Mouse (Mus musculus) heart, embryonic 12.5 days (tissue): ENCODE results near the gene Cryl1. TPM values are rescaled to one million over a fixed set of nuclear protein-coding genes. Genes with fewer than 3 reads are reported as not detected.

ENCODE experiments used
- ATAC-seq: fragments of 200-750 bp; cut with Nextera tagmentation; 2 replicates; pipeline ENCODE4 v1.8.0; 2017; ENCODE audit warnings: moderate TSS enrichment, moderate library complexity; ENCODE audit not compliant: insufficient number of reproducible peaks, low FRiP score
- H3K27ac ChIP-seq: fragments of 300-500 bp; sonication (generic); 2 replicates; pipeline ENCODE4 v1.5.1; 2016; ENCODE audit warnings: mild to moderate bottlenecking, moderate library complexity; ENCODE audit not compliant: poor library complexity, severe bottlenecking
- H3K27me3 ChIP-seq: fragments of 300-500 bp; sonication (generic); replicated peaks from 2 replicates; pipeline ENCODE4 v1.6.1; 2016; ENCODE audit warnings: mild to moderate bottlenecking, moderate library complexity
- H3K36me3 ChIP-seq: fragments of 300-500 bp; sonication (generic); 2 replicates; pipeline ENCODE4 v1.6.1; 2016; ENCODE audit warnings: mild to moderate bottlenecking, moderate library complexity
- H3K4me1 ChIP-seq: fragments of 300-500 bp; sonication (generic); replicated peaks from 2 replicates; pipeline ENCODE4 v1.6.1; 2016; ENCODE audit warnings: mild to moderate bottlenecking
- H3K4me2 ChIP-seq: fragments of 300-500 bp; sonication (generic); 2 replicates; pipeline ENCODE4 v1.6.1; 2016; ENCODE audit warnings: mild to moderate bottlenecking, moderate library complexity
- H3K4me3 ChIP-seq: fragments of 300-500 bp; sonication (generic); 2 replicates; pipeline ENCODE4 v1.5.1; 2016; ENCODE audit warnings: mild to moderate bottlenecking
- H3K9ac ChIP-seq: fragments of 300-500 bp; sonication (generic); 2 replicates; pipeline ENCODE4 v1.6.1; 2016; ENCODE audit warnings: mild to moderate bottlenecking, moderate library complexity
- H3K9me3 ChIP-seq: fragments of 300-500 bp; sonication (generic); replicated peaks from 2 replicates; pipeline ENCODE4 v1.6.1; 2016; ENCODE audit warnings: mild to moderate bottlenecking, moderate library complexity
- WGBS: fragments of 180-500 bp; shearing (Covaris S2); methylation state at CpG from one replicate; pipeline ENCODE4 v1.1.7; 2016; 5-methylcytosine and 5-hydroxymethylcytosine counted together
- polyA plus RNA-seq: library from polyadenylated mRNA; unstranded; fragments of >200 nt; fragmentation: Nextera tagmentation; extraction: Ambion mirVana; gene quantifications from 2 replicates; pipeline ENCODE4 v1.2.1, GENCODE M21; 2016

Gene Cryl1
- polyA plus RNA-seq, 1 experiment from 2014 or later = 12.1 TPM

DNA sequence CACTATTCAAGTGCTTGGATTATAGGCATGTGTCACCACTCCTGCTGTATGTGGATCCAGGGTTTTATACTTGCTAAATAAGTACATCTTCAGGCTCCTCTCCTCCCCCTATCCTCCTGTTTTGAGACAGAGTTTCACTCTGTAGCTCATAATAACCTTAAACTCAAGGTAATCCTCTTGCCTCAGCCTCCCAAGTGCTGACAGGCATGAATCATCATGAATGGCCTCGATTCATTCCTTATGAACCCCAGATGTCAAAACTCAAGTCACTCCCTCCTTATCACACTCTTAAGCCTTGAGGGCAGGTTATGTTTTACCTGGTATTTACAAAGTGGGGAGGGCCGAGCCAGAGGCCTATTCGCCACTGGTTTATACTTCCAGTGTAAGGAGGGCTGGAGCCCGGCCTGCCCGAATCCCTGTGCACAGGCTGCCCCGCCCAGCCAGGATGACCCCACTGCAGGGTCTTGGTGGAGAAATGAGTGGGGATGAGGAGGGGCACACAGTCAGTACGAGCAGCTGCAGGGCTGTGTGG lies 121.8 kb downstream of the Cryl1 start:
- H3K9me3 ChIP-seq = no peaks in the 10 kb centered on the region
- H3K4me1 ChIP-seq = peaks cover 7% of the 10 kb centered on the region
- H3K27ac ChIP-seq = no peak overlapping the region
- ATAC-seq = no peak
- no peaks in the 10 kb centered on the region for H3K36me3 ChIP-seq
- H3K27me3 ChIP-seq = no peaks in the 10 kb centered on the region
- no peak overlapping the region for H3K9ac ChIP-seq
- 67% methylated on average over 7 of the region's 7 CpGs for WGBS
- no peak overlapping the region for H3K4me2 ChIP-seq
- no peak overlapping the region for H3K4me3 ChIP-seq

- H3K4me1 ChIP-seq = peaks cover 7% of the 10 kb centered on the region
- H3K4me3 ChIP-seq = no peak overlapping the region
- no peak for ATAC-seq
- no peak overlapping the region for H3K27ac ChIP-seq
- 65% methylated on average over 1 of the region's 1 CpGs for WGBS
- 0 out of 2 replicates have a peak, but pooled peaks cover 2% of the 10 kb centered on the region for H3K27me3 ChIP-seq
- no peaks in the 10 kb centered on the region for H3K36me3 ChIP-seq
- H3K9ac ChIP-seq = no peak overlapping the region
- no peak overlapping the region for H3K4me2 ChIP-seq
- no peaks in the 10 kb centered on the region for H3K9me3 ChIP-seq
Measured at GRCm38 (mm10) chr14:57272341-57272740, 126.0 kb downstream of the Cryl1 start.

DNA sequence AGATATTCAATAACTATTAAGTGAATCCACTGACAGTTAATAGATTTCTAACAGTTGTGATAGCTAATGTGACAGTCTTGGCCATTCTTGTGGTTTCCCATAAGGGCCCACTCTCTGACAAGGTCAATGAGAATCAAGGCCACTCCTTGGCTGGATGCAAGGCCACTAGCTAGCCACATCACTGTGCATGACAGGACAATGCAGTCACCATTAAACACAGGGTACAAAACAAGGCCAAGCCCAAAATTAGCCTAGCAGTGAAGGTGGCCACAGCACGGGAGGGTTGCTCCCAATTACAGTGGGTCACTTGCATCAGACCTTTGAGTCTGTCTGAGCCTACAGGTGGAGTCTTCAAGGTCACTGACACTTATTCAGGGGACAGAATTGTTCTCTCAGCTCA lies 126.5 kb downstream of the Cryl1 start:
- Histone ChIP-seq H3K9me3 (no peaks in the 10 kb centered on the region), H3K9ac (no peak overlapping the region), H3K4me1 (peaks cover 7% of the 10 kb centered on the region), H3K36me3 (no peaks in the 10 kb centered on the region), H3K27me3 (0 out of 2 replicates have a peak, but pooled peaks cover 2% of the 10 kb centered on the region), H3K4me2 (no peak overlapping the region), H3K27ac (no peak overlapping the region), H3K4me3 (no peak overlapping the region)
- WGBS = 59% methylated on average over 1 of the region's 1 CpGs
- no peak for ATAC-seq

DNA sequence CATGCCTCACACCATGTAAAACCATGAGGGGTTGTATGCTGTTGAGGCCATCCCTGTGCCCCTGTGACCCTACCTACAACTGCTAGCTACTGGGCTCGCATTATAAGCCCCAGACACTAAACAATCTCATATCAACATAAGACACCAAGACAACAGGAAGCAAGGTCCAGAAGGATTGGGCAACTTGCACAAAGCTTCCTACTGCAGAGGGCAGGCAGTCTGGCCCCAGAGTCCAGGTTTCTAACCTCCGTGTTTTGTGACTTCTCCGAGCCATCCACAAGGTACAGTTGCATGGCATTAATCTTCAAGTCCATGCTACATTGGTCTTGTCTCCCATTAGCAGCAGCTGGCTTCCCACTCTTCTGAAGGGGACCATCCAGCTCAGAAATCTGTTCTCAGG lies 129.4 kb downstream of the Cryl1 start:
- Histone ChIP-seq H3K4me1 (peaks cover 3% of the 10 kb centered on the region), H3K9ac (no peak overlapping the region), H3K27me3 (0 out of 2 replicates have a peak, but pooled peaks cover 2% of the 10 kb centered on the region), H3K4me3 (no peak overlapping the region), H3K36me3 (no peaks in the 10 kb centered on the region), H3K9me3 (no peaks in the 10 kb centered on the region), H3K27ac (no peak overlapping the region), H3K4me2 (no peak overlapping the region)
- ATAC-seq = no peak
- 77% methylated on average over 3 of the region's 3 CpGs for WGBS

DNA sequence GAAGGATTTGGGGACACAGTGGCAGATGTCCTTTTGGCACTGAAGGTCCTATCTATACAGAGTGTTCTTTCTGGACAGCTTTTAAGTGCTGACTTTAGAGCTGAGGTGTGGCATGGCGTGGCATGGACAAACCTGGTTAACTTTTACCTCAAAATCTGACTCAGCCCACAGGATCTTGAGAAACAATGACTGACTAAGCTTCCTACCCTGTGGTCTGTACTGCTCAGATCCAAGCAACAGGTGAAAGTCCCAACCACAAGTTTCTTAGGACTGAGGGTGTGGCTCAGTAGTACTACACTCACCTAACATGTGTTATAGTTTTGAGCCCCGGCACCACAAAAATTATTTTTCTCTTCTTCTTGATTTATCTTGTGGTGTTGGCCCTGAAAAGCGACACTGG lies 130.0 kb downstream of the Cryl1 start:
- H3K4me3 ChIP-seq = no peak overlapping the region
- H3K9ac ChIP-seq = no peak overlapping the region
- H3K4me2 ChIP-seq = no peak overlapping the region
- no peaks in the 10 kb centered on the region for H3K36me3 ChIP-seq
- no peaks in the 10 kb centered on the region for H3K9me3 ChIP-seq
- ATAC-seq = no peak
- 82% methylated on average over 3 of the region's 3 CpGs for WGBS
- H3K4me1 ChIP-seq = no peaks in the 10 kb centered on the region
- no peak overlapping the region for H3K27ac ChIP-seq
- 0 out of 2 replicates have a peak, but pooled peaks cover 2% of the 10 kb centered on the region for H3K27me3 ChIP-seq

DNA sequence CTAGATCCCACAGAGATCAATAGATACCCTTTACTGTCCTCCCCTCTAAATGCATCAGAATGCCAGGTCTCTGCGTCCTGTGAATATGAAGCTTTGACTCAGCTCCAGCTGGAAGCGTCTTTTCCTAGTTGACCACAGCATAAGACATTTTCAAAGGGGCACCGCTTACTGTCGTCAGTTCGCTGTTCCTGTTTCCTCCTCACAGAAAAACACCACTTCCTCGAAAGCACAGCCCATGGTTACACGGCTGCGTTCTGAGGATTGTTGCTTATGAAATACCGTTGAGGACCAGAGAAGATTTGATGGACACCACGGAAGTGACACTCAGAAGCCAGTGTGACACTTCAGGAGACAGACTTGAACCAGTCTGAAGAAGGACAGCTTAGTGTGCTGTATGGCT lies 134.4 kb downstream of the Cryl1 start:
- 66% methylated on average over 10 of the region's 10 CpGs for WGBS
- ATAC-seq = no peak
- no peak overlapping the region for H3K9ac ChIP-seq
- no peaks in the 10 kb centered on the region for H3K4me1 ChIP-seq
- H3K36me3 ChIP-seq = no peaks in the 10 kb centered on the region
- no peak overlapping the region for H3K4me3 ChIP-seq
- H3K27ac ChIP-seq = no peak overlapping the region
- no peaks in the 10 kb centered on the region for H3K27me3 ChIP-seq
- H3K4me2 ChIP-seq = no peak overlapping the region
- no peaks in the 10 kb centered on the region for H3K9me3 ChIP-seq

DNA sequence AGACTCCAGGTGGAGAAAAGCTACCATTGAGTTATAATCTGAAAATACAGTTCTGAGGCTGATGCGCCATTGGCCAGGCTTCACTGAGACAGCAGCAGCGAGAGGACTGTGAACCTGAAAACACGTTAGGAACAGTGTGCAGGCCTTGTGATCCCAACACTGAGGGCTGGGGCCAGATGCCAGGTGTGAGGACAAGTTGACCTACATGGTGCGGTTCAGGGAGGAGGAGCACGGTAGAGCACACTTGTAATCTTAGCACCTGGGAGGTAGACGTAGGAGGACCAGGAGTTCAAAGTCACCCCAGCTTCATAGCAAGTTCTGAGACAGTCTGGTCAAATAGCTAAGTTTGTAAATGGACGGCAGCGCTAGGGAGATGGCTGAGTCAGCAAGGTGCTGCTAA lies 139.0 kb downstream of the Cryl1 start:
- Histone ChIP-seq H3K27me3 (no peaks in the 10 kb centered on the region), H3K36me3 (no peaks in the 10 kb centered on the region), H3K4me1 (no peaks in the 10 kb centered on the region), H3K27ac (no peak overlapping the region), H3K4me2 (no peak overlapping the region), H3K4me3 (no peak overlapping the region), H3K9ac (no peak overlapping the region), H3K9me3 (peaks cover 6% of the 10 kb centered on the region; the same call in 1 of the 2 replicates)
- WGBS = 78% methylated on average over 8 of the region's 8 CpGs
- ATAC-seq = no peak

- Histone ChIP-seq H3K4me1 (no peaks in the 10 kb centered on the region), H3K9ac (no peak overlapping the region), H3K9me3 (no peaks in the 10 kb centered on the region), H3K4me2 (no peak overlapping the region), H3K4me3 (no peak overlapping the region), H3K36me3 (no peaks in the 10 kb centered on the region), H3K27me3 (peaks cover 16% of the 10 kb centered on the region; the same call in 1 of the 2 replicates), H3K27ac (no peak overlapping the region)
- ATAC-seq = no peak
- 74% methylated on average over 3 of the region's 3 CpGs for WGBS
Measured at GRCm38 (mm10) chr14:57248661-57249060, 149.7 kb downstream of the Cryl1 start.

DNA sequence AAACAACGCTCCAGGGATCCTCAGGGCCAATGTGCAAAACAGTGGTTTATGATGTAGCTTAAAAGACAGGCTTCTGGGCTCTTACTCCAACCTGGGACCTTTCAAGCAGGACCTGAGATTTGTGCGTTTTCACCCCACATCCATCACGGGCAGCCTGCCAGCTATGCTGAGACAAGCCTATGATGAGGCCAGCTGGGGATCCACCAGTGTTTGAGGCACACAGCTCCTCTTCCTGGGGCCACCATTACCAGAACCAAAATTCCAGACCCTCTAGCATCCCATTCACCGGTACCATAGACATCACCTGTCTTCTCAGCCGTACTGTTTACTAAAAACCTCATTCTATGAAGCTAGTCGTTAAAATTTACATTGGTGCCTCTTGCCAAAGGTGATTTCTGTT lies 151.8 kb downstream of the Cryl1 start:
- no peaks in the 10 kb centered on the region for H3K36me3 ChIP-seq
- H3K9me3 ChIP-seq = no peaks in the 10 kb centered on the region
- H3K27ac ChIP-seq = no peak overlapping the region
- no peak overlapping the region for H3K9ac ChIP-seq
- no peak for ATAC-seq
- H3K27me3 ChIP-seq = peaks cover 21% of the 10 kb centered on the region; the same call in 1 of the 2 replicates
- H3K4me2 ChIP-seq = no peak overlapping the region
- 69% methylated on average over 6 of the region's 6 CpGs for WGBS
- no peak overlapping the region for H3K4me3 ChIP-seq
- H3K4me1 ChIP-seq = no peaks in the 10 kb centered on the region

DNA sequence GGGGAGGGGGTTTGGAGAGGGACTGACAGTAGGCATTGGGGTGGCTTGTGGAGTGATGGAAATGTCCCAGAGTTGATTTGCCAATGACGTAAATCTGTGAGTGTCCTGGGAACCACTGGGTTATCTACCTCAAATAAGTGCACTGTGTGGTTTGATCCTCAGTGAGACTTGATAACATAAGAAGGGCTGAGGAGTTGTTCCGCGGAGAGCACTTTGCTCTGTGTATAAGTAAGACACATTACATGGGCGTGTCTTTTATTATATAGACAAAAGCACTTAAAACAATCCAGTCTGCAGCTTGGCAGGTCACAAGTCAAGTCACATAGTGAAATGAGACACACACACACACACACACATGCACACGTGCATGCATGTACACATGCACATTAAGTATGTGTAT lies 155.4 kb downstream of the Cryl1 start:
- Histone ChIP-seq H3K4me1 (no peaks in the 10 kb centered on the region), H3K9ac (no peak overlapping the region)
- 65% methylated on average over 5 of the region's 5 CpGs for WGBS

DNA sequence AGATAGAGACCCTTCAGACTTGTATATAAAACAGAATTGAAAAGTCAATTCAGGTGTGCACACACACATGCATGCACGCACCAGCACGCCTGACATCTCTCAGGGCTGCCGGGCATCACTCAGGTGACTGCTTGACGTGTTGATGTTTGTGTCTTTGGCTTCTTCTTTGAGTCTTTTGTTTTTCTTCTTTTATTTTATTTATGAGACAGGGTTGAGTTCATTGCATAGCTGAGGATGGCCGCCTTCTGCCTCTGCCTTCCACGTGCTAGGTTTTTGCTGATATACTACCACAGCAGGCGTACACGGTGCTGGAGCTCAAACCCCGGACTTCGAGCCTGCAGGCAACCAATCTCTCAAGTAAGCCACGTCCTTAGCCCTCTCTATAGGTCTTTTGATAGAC lies 163.1 kb downstream of the Cryl1 start:
- 75% methylated on average over 11 of the region's 11 CpGs for WGBS
- Histone ChIP-seq H3K27ac (no peak overlapping the region), H3K9ac (no peak overlapping the region), H3K9me3 (no peaks in the 10 kb centered on the region), H3K4me1 (peaks cover 7% of the 10 kb centered on the region), H3K4me2 (no peak overlapping the region), H3K36me3 (no peaks in the 10 kb centered on the region), H3K27me3 (no peaks in the 10 kb centered on the region), H3K4me3 (no peak overlapping the region)
- ATAC-seq = no peak

More for the DNA sequence above, 155.4 kb downstream of the Cryl1 start:
- Histone ChIP-seq H3K4me2 (no peak overlapping the region), H3K9me3 (no peaks in the 10 kb centered on the region), H3K27me3 (peaks cover 12% of the 10 kb centered on the region; the same call in 1 of the 2 replicates), H3K27ac (no peak overlapping the region), H3K4me3 (no peak overlapping the region), H3K36me3 (no peaks in the 10 kb centered on the region)
- ATAC-seq = no peak

DNA sequence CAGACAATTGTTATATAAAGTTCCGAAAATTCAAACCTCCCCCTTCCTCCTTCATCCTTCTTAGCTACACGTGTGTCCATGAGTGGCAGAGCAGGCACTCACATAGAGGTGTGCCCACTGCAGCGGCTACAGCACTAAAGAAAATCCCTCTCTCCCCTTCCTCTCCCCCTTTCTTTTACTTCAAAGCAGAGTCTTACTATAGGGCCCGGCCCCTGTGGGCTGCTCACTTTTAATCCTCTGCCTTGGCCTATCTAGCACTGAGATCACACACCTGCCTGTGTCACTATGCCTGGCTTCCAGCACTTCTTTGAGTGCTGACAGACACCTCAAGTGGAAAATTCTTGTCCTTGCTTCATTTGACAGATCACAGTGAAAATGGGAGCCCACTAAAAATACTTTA lies 163.6 kb downstream of the Cryl1 start:
- no peaks in the 10 kb centered on the region for H3K27me3 ChIP-seq
- H3K4me2 ChIP-seq = no peak overlapping the region
- H3K4me1 ChIP-seq = peaks cover 7% of the 10 kb centered on the region
- H3K4me3 ChIP-seq = no peak overlapping the region
- no peak for ATAC-seq
- no peaks in the 10 kb centered on the region for H3K9me3 ChIP-seq
- H3K36me3 ChIP-seq = no peaks in the 10 kb centered on the region
- H3K27ac ChIP-seq = no peak overlapping the region
- H3K9ac ChIP-seq = no peak overlapping the region
- 27% methylated on average over 4 of the region's 4 CpGs for WGBS
